Mouse (Mus musculus) hindbrain, embryonic 11.5 days (tissue): ENCODE results near the gene Nat8l. TPM values are rescaled to one million over a fixed set of nuclear protein-coding genes. Genes with fewer than 3 reads are reported as not detected.

Experiments
- ATAC-seq: fragments of 200-750 bp; cut with Nextera tagmentation; 2 replicates; pipeline ENCODE4 v1.8.0; 2017; ENCODE audit warnings: mild to moderate bottlenecking, moderate TSS enrichment, moderate library complexity; ENCODE audit not compliant: low FRiP score
- DNase-seq: peaks from one replicate; pipeline ENCODE4 v3.0.0-alpha.2; 2015; ENCODE audit warnings: low spot score
- H3K27ac ChIP-seq: fragments of 300-500 bp; sonication (generic); 2 replicates; pipeline ENCODE4 v1.5.1; 2014; ENCODE audit warnings: mild to moderate bottlenecking, low read depth, low read length
- H3K27me3 ChIP-seq: fragments of 300-500 bp; sonication (generic); 2 replicates; pipeline ENCODE4 v1.6.1; 2014; ENCODE audit warnings: mild to moderate bottlenecking, low read length, moderate library complexity, mixed read lengths; ENCODE audit not compliant: control insufficient read depth, insufficient read depth
- H3K36me3 ChIP-seq: fragments of 300-500 bp; sonication (generic); 2 replicates; pipeline ENCODE4 v1.6.1; 2014; ENCODE audit warnings: mild to moderate bottlenecking, low read length, moderate library complexity, mixed read lengths; ENCODE audit not compliant: control insufficient read depth, insufficient read depth
- H3K4me1 ChIP-seq: fragments of 300-500 bp; sonication (generic); replicated peaks from 2 replicates; pipeline ENCODE4 v1.6.1; 2014; ENCODE audit warnings: low read length, mixed read lengths; ENCODE audit not compliant: control insufficient read depth, insufficient read depth
- H3K4me2 ChIP-seq: fragments of 300-500 bp; sonication (generic); replicated peaks from 2 replicates; pipeline ENCODE4 v1.6.1; 2014; ENCODE audit warnings: mild to moderate bottlenecking, low read depth, low read length
- H3K4me3 ChIP-seq: fragments of 300-500 bp; sonication (generic); 2 replicates; pipeline ENCODE4 v1.5.1; 2014; ENCODE audit warnings: low read depth, low read length
- H3K9ac ChIP-seq: fragments of 300-500 bp; sonication (generic); 2 replicates; pipeline ENCODE4 v1.6.1; 2014; ENCODE audit warnings: low read depth, low read length
- H3K9me3 ChIP-seq: fragments of 300-500 bp; sonication (generic); 2 replicates; pipeline ENCODE4 v1.6.1; 2016; ENCODE audit warnings: low read length; ENCODE audit not compliant: control insufficient read depth
- WGBS: fragments of 180-500 bp; shearing (Covaris S2); extraction: QIAGEN DNeasy Blood & Tissue Kit; methylation state at CpG from one replicate; pipeline ENCODE4 v1.1.7; 2014; 5-methylcytosine and 5-hydroxymethylcytosine counted together
- polyA plus RNA-seq: library from polyadenylated mRNA; unstranded; fragments of >200 nt; fragmentation: Nextera tagmentation; extraction: Ambion mirVana; gene quantifications from 2 replicates; pipeline ENCODE4 v1.2.1, GENCODE M21; 2014

Gene Nat8l
- polyA plus RNA-seq, 1 experiment from 2014 or later, result 1.2 TPM

- no peak for ATAC-seq
- WGBS, result 88% methylated on average over 4 of the region's 4 CpGs
Observed at GRCm38 (mm10) chr5:34018968-34019367, 23.2 kb downstream of the Nat8l start.

DNA sequence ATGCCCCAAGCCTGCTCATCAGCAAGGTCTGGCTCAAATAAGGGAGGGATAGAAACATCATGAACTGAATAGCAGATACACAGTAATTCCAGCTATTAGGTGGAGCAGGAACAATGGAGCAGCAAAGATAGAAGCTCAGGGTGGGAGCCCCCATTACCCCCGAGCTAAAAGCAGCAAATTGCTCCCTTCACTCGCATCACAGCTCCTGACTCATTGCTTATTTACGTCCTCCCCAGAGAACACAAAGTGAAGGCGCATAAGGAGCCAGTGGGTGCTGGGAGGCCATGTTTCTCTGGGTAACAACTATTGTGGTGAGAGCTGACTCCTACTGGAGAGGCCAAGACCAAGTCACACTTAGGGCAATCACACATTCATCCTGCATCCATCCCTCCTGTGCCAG, 34.3 kb downstream of the Nat8l start:
- H3K9ac ChIP-seq, result no peak overlapping the region
- no peaks in the 10 kb centered on the region for H3K9me3 ChIP-seq
- H3K4me1 ChIP-seq, result no peaks in the 10 kb centered on the region
- ATAC-seq (no peak), DNase-seq (no peak)
- H3K36me3 ChIP-seq, result no peaks in the 10 kb centered on the region
- no peak overlapping the region for H3K27ac ChIP-seq
- H3K4me2 ChIP-seq, result no peak overlapping the region
- no peaks in the 10 kb centered on the region for H3K27me3 ChIP-seq
- 74% methylated on average over 4 of the region's 4 CpGs for WGBS
- no peak overlapping the region for H3K4me3 ChIP-seq

More at GRCm38 (mm10) chr5:34018968-34019367, 23.2 kb downstream of the Nat8l start:
- Histone ChIP-seq H3K4me2 (no peak overlapping the region), H3K36me3 (no peaks in the 10 kb centered on the region), H3K4me3 (no peak overlapping the region), H3K9me3 (no peaks in the 10 kb centered on the region), H3K27ac (no peak overlapping the region), H3K4me1 (no peaks in the 10 kb centered on the region), H3K9ac (no peak overlapping the region), H3K27me3 (no peaks in the 10 kb centered on the region)
- no peak for DNase-seq

GRCm38 (mm10) chr5:34031022-34031421, 35.2 kb downstream of the Nat8l start:
- Histone ChIP-seq H3K27me3 (no peaks in the 10 kb centered on the region), H3K9ac (no peak overlapping the region), H3K9me3 (no peaks in the 10 kb centered on the region), H3K4me3 (no peak overlapping the region), H3K4me1 (no peaks in the 10 kb centered on the region), H3K36me3 (no peaks in the 10 kb centered on the region), H3K4me2 (no peak overlapping the region), H3K27ac (no peak overlapping the region)
- whole genome bisulfite sequencing, result 80% methylated on average over 6 of the region's 6 CpGs
- no peak for DNase-seq
- no peak for ATAC-seq

DNA sequence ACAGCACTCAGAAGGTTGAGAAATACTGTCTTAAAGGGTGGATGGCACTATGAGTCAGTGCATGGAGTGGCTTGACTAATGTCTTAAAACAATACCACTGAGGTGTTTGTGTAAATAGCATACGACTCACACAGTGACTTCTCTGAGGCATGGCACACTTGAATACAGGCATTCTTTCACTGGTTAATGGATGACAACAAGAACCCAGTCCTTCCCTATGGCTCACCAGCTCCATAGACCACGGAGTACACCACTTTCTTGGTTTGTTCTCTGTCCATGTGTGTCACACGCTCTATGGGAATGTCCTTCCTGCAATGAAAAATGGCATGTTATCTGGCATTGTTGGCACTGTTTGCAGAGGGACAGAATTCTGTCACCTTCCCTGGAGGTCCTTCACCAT, 36.7 kb downstream of the Nat8l start:
- H3K36me3 ChIP-seq, result no peaks in the 10 kb centered on the region
- DNase-seq, result no peak
- H3K4me2 ChIP-seq, result no peak overlapping the region
- H3K9ac ChIP-seq, result no peak overlapping the region
- 57% methylated on average over 3 of the region's 3 CpGs for WGBS
- no peak overlapping the region for H3K4me3 ChIP-seq
- H3K4me1 ChIP-seq, result no peaks in the 10 kb centered on the region
- no peaks in the 10 kb centered on the region for H3K9me3 ChIP-seq
- H3K27ac ChIP-seq, result no peak overlapping the region
- ATAC-seq, result no peak
- H3K27me3 ChIP-seq, result no peaks in the 10 kb centered on the region

Other genes with a start within 250 kb of the Nat8l start
- 40.2 and 44.9 TPM in 2 replicates for gene Letm1, start 213.2 kb upstream of the Nat8l start, polyA plus RNA-seq
- 95.3 and 104 TPM in 2 replicates for gene Nsd2, start 175.3 kb upstream of the Nat8l start, polyA plus RNA-seq
- 45.9 and 50.8 TPM in 2 replicates for gene Nelfa, start 59.6 kb upstream of the Nat8l start, polyA plus RNA-seq
- gene Gm1673, start 12.6 kb upstream of the Nat8l start, polyA plus RNA-seq, result 236 and 250 TPM in 2 replicates
- 0.26 and 1.2 TPM in 2 replicates for gene Poln, start 173.5 kb downstream of the Nat8l start, polyA plus RNA-seq
- 44.1 and 46.9 TPM in 2 replicates for gene Haus3, start 173.5 kb downstream of the Nat8l start, polyA plus RNA-seq
- gene Mxd4, start 191.7 kb downstream of the Nat8l start, polyA plus RNA-seq, result 23.7 and 29.2 TPM in 2 replicates